Mouse (Mus musculus): Measurements from ENCODE around the gene Scgb1b20.
"Not testable (repeated sequence)": the region's sequence is repeated elsewhere in the genome, so short reads cannot be mapped to it uniquely, and the experiment has no call there.

Scgb1b20 gene

GRCm38 (mm10) chr7:33372934-33373333, at the start of gene Scgb1b20:
Gene Scgb1b20, plus strand, starts transcription at chr7:33373234.
- in situ Hi-C loops (cut with MboI; ENCODE audit: unreplicated experiment in 2 of 2), result not testable (repeated sequence)

GRCm38 (mm10) chr7:33366222-33366621, 6.8 kb upstream of the Scgb1b20 start, which contains the start of gene Scgb2b20:
Gene Scgb2b20, minus strand, starts transcription at chr7:33366322.
- in situ Hi-C loops (cut with MboI; ENCODE audit: unreplicated experiment in 2 of 2), result not testable (repeated sequence)

DNA sequence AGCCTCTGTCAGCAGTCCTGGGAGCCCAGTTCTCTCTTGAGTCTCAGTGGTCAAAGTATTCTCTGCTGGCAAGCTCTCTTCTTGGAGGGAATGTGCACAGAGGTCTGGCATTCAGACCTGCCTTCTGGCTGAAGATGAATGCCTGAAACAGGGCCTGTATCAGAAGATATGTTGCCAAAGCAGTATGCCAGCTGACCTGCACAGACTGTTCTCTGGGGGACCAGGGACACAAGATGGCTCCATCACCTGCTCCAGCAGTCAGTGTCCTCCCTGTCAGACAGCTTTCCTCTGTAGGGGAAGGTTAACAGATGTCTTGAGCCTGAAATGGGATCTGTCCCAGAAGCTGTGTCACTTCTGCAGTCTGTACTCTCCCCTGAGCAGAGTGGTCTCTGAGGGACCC, 26.7 kb downstream of the Scgb1b20 start:
- in situ Hi-C loops (cut with MboI; ENCODE audit: unreplicated experiment in 2 of 2), result not testable (repeated sequence)

DNA sequence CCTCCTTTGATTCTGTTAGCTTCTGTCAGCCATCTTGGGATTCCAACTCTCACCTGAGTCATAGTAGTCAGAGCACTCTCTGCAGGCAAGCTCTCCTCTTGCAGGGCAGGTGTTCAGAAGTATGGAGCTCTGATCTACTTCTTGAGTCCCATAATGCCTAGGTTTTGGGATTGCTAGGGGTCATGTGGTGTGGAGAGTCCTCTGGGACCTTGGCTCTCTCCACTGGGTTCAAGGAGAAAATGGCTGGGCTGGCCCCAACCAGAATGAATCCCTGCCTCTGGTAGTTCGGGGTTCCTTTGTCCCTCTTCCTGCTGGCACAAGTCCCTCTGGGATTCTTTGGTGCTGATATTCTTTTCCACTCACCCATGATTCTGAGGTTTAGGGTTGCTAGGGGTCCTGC, 28.6 kb downstream of the Scgb1b20 start:
- in situ Hi-C loops (cut with MboI; ENCODE audit: unreplicated experiment in 2 of 2), result no loop called here

DNA sequence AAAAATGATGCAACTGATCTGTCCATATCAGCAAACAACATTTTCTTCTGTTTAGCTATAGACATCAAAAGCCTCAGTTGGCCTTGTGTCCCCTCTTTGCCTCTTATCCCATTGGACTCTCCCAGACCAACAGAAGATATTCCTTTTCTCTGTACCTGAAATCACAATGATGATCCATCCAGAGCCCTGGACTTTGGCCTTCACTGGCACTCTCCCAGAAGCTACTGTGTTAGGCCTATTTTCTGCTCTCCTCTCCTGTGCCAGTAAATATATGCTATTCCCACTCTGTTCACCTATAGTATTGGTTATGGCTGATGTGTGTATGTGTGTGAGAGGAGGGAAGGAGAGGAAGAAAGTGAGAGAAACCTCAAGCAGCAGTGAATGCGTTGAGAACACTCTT, 36.6 kb downstream of the Scgb1b20 start:
- in situ Hi-C loops (cut with MboI; ENCODE audit: unreplicated experiment in 2 of 2), result not testable (repeated sequence)

Measured in v-Abl transformed pro-B cells (cell line).